8 mouse cellular contexts compared by ENCODE assay signal in the genomic region with DNA sequence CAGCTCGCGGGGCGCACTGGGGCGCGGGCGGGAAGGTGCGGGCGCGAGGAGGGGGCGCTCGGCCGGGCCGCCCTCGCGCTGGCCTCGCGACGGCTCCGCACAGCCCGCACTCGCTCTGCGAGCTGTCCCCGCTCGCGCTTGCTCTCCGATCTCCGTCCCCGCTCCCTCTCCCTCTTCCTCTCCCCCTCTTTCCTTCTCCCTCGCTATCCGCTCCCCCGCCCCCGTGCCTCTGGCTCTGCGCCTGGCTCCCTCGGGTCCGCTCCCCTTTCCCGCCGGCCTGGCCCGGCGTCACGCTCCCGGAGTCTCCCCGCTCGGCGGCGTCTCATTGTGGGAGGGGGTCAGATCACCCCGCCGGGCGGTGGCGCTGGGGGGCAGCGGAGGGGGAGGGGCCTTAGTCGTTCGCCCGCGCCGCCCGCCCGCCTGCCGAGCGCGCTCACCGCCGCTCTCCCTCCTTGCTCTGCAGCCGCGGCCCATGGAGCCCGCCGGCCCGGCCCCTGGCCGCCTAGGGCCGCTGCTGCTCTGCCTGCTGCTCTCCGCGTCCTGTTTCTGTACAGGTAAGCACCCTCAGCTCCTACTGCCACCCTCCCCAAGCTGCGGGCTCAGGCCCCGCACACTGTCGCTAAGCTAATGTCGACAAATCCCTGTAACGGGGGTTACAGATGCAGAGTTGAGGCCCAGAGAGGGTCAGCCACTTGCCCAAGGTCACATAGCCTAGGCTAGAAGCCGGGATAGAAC. TPM values are rescaled to one million over a fixed set of nuclear protein-coding genes. Genes with fewer than 3 reads are reported as not detected.
DNase-seq lines count a peak whose midpoint lies in the region; ATAC-seq and TF ChIP-seq lines count a peak whose summit lies in the region.

No protein-coding gene starts in this region.

- peak overlapping the region; percentile 81 for H3K9ac ChIP-seq in embryonic facial prominence, embryonic 15.5 days
- H3K9ac ChIP-seq in kidney, embryonic 15.5 days: peak overlapping the region; percentile 77
- peak overlapping the region; percentile 82 for H3K9ac ChIP-seq in stomach, postnatal 0 days (ENCODE audit: low read length)

- peak; percentile 78 for ATAC-seq in embryonic facial prominence, embryonic 15.5 days (ENCODE audit: insufficient number of reproducible peaks, low FRiP score, low TSS enrichment, low read depth)
- ATAC-seq in kidney, embryonic 15.5 days (replicated peaks; ENCODE audit: low FRiP score): peak; percentile 81
- ATAC-seq in stomach, postnatal 0 days (ENCODE audit: low FRiP score, low TSS enrichment): peak; percentile 70

- TF ChIP-seq EP300 in stomach, postnatal 0 days (optimal IDR thresholded peaks at IDR 0.05): no peak

- peak; percentile 83 for DNase-seq in layer of hippocampus, adult 11-12 months (ENCODE audit: low spot score)
- DNase-seq in layer of hippocampus, adult 9-10 months (ENCODE audit: low spot score): no peak
- DNase-seq in heart, embryonic 10.5 days (ENCODE audit: low spot score): peak; percentile 78
- DNase-seq in liver: peak; percentile 58
- DNase-seq in neural tube, embryonic 10.5 days (ENCODE audit: extremely low spot score, low spot score): peak; percentile 81
- DNase-seq in stomach, postnatal 0 days (ENCODE audit: low spot score): peak; percentile 75

- no peaks in the 10 kb centered on the region for H3K9me3 ChIP-seq in embryonic facial prominence, embryonic 15.5 days (replicated peaks)
- H3K9me3 ChIP-seq in heart, embryonic 10.5 days: no peaks in the 10 kb centered on the region
- H3K9me3 ChIP-seq in kidney, embryonic 15.5 days (replicated peaks): no peaks in the 10 kb centered on the region
- H3K9me3 ChIP-seq in stomach, postnatal 0 days (ENCODE audit: control insufficient read depth, low read length): no peaks in the 10 kb centered on the region

- WGBS in embryonic facial prominence, embryonic 15.5 days: under 1% methylated on average over 57 of the region's 77 CpGs
- under 1% methylated on average over 63 of the region's 77 CpGs for WGBS in heart, embryonic 10.5 days
- under 1% methylated on average over 46 of the region's 77 CpGs for WGBS in kidney, embryonic 15.5 days
- WGBS in stomach, postnatal 0 days: 0% methylated on average over 58 of the region's 77 CpGs

- peak; percentile 23; the same call in 1 of the 2 replicates for TF ChIP-seq CTCF in stomach, postnatal 0 days (IDR thresholded peaks at IDR 0.05; ENCODE audit: low read depth)

- no peaks in the 10 kb centered on the region for H3K27me3 ChIP-seq in embryonic facial prominence, embryonic 15.5 days
- no peaks in the 10 kb centered on the region; the same call in 1 of the 2 replicates for H3K27me3 ChIP-seq in heart, embryonic 10.5 days (ENCODE audit: insufficient read depth, poor library complexity, severe bottlenecking)
- no peaks in the 10 kb centered on the region for H3K27me3 ChIP-seq in kidney, embryonic 15.5 days
- no peaks in the 10 kb centered on the region for H3K27me3 ChIP-seq in stomach, postnatal 0 days (ENCODE audit: control insufficient read depth, insufficient read depth, low read length)

- peak overlapping the region; percentile 94 for H3K27ac ChIP-seq in embryonic facial prominence, embryonic 15.5 days (replicated peaks)
- peak overlapping the region; percentile 95 for H3K27ac ChIP-seq in heart, embryonic 10.5 days
- peak overlapping the region; percentile 94 for H3K27ac ChIP-seq in kidney, embryonic 15.5 days
- peak overlapping the region; percentile 90 for H3K27ac ChIP-seq in stomach, postnatal 0 days (replicated peaks)

- H3K4me3 ChIP-seq in embryonic facial prominence, embryonic 15.5 days (replicated peaks): peak overlapping the region; percentile 71
- H3K4me3 ChIP-seq in heart, embryonic 10.5 days: peak overlapping the region; percentile 81
- peak overlapping the region; percentile 76 for H3K4me3 ChIP-seq in kidney, embryonic 15.5 days (replicated peaks)
- H3K4me3 ChIP-seq in stomach, postnatal 0 days (ENCODE audit: low read depth, low read length): peak overlapping the region; percentile 68

- H3K4me2 ChIP-seq in embryonic facial prominence, embryonic 15.5 days (replicated peaks): peak overlapping the region; percentile 81
- H3K4me2 ChIP-seq in kidney, embryonic 15.5 days: peak overlapping the region; percentile 94
- peak overlapping the region; percentile 87 for H3K4me2 ChIP-seq in stomach, postnatal 0 days (replicated peaks; ENCODE audit: low read depth)

- peaks cover 28% of the 10 kb centered on the region for H3K4me1 ChIP-seq in embryonic facial prominence, embryonic 15.5 days
- peaks cover 57% of the 10 kb centered on the region for H3K4me1 ChIP-seq in heart, embryonic 10.5 days
- peaks cover 52% of the 10 kb centered on the region for H3K4me1 ChIP-seq in kidney, embryonic 15.5 days
- no peaks in the 10 kb centered on the region for H3K4me1 ChIP-seq in stomach, postnatal 0 days (replicated peaks; ENCODE audit: control insufficient read depth, insufficient read depth)

- no peaks in the 10 kb centered on the region for H3K36me3 ChIP-seq in embryonic facial prominence, embryonic 15.5 days
- no peaks in the 10 kb centered on the region for H3K36me3 ChIP-seq in heart, embryonic 10.5 days
- H3K36me3 ChIP-seq in kidney, embryonic 15.5 days: no peaks in the 10 kb centered on the region
- no peaks in the 10 kb centered on the region for H3K36me3 ChIP-seq in stomach, postnatal 0 days (ENCODE audit: control insufficient read depth, insufficient read depth, low read length)

RNA-seq across cellular contexts. Expression of a gene that starts 0.7 kb away (rescaled TPM):
- polyA plus RNA-seq in embryonic facial prominence, embryonic 15.5 days (2015; fragmentation: Nextera tagmentation; extraction: Ambion mirVana): 30.9 and 32.8 TPM in 2 replicates
- 11.0 and 12.8 TPM in 2 replicates for polyA plus RNA-seq in heart, embryonic 10.5 days (2016; fragmentation: Nextera tagmentation; extraction: Ambion mirVana)
- polyA plus RNA-seq in kidney, embryonic 15.5 days (2015; fragmentation: Nextera tagmentation; extraction: Ambion mirVana): 28.4 and 30.6 TPM in 2 replicates
- polyA plus RNA-seq in stomach, postnatal 0 days (2015; fragmentation: Nextera tagmentation; extraction: Ambion mirVana): 13.2 and 14.7 TPM in 2 replicates

RNA-seq across cellular contexts. Expression of a gene that starts 56.9 kb away (rescaled TPM):
- polyA plus RNA-seq in embryonic facial prominence, embryonic 15.5 days (2015; fragmentation: Nextera tagmentation; extraction: Ambion mirVana): 0.19 and 0.22 TPM in 2 replicates
- polyA plus RNA-seq in heart, embryonic 10.5 days (2016; fragmentation: Nextera tagmentation; extraction: Ambion mirVana): 0.06 TPM in 1 of 2 replicates, not detected in the other
- 0.08 TPM in 1 of 2 replicates, not detected in the other for polyA plus RNA-seq in kidney, embryonic 15.5 days (2015; fragmentation: Nextera tagmentation; extraction: Ambion mirVana)
- 0.05 TPM in 1 of 2 replicates, not detected in the other for polyA plus RNA-seq in stomach, postnatal 0 days (2015; fragmentation: Nextera tagmentation; extraction: Ambion mirVana)
